Mouse (Mus musculus) intestine, postnatal 0 days (tissue): ENCODE results near the gene Olfr95. TPM values are rescaled to one million over a fixed set of nuclear protein-coding genes. Genes with fewer than 3 reads are reported as not detected.
"Not testable (repeated sequence)": the region's sequence is repeated elsewhere in the genome, so short reads cannot be mapped to it uniquely, and the experiment has no call there.

Experiments used
- ATAC-seq: fragments of 200-750 bp; cut with Nextera tagmentation; 2 replicates; pipeline ENCODE4 v1.8.0; 2017; ENCODE audit warnings: mild to moderate bottlenecking, moderate TSS enrichment, moderate library complexity
- H3K27ac ChIP-seq: fragments of 300-500 bp; sonication (generic); 2 replicates; pipeline ENCODE4 v1.5.1; 2014; ENCODE audit warnings: mild to moderate bottlenecking, low read depth, low read length, moderate library complexity
- H3K27me3 ChIP-seq: fragments of 300-500 bp; sonication (generic); replicated peaks from 2 replicates; pipeline ENCODE4 v1.6.1; 2014; ENCODE audit warnings: low read length, mixed read lengths; ENCODE audit not compliant: control insufficient read depth, insufficient read depth
- H3K36me3 ChIP-seq: fragments of 300-500 bp; sonication (generic); 2 replicates; pipeline ENCODE4 v1.6.1; 2014; ENCODE audit warnings: mild to moderate bottlenecking, moderate library complexity; ENCODE audit not compliant: control insufficient read depth, insufficient read depth
- H3K4me1 ChIP-seq: fragments of 300-500 bp; sonication (generic); replicated peaks from 2 replicates; pipeline ENCODE4 v1.6.1; 2014; ENCODE audit warnings: antibody characterized with exemption, low read length, mixed read lengths; ENCODE audit not compliant: control insufficient read depth, insufficient read depth
- H3K4me2 ChIP-seq: fragments of 300-500 bp; sonication (generic); replicated peaks from 2 replicates; pipeline ENCODE4 v1.6.1; 2014; ENCODE audit warnings: low read depth, mild to moderate bottlenecking, moderate library complexity
- H3K4me3 ChIP-seq: fragments of 300-500 bp; sonication (generic); 2 replicates; pipeline ENCODE4 v1.5.1; 2014; ENCODE audit warnings: low read depth, low read length
- H3K9ac ChIP-seq: fragments of 300-500 bp; sonication (generic); 2 replicates; pipeline ENCODE4 v1.6.1; 2014; ENCODE audit warnings: mild to moderate bottlenecking, low read depth, low read length
- H3K9me3 ChIP-seq: fragments of 300-500 bp; sonication (generic); 2 replicates; pipeline ENCODE4 v1.6.1; 2016; ENCODE audit warnings: mixed run types; ENCODE audit not compliant: control insufficient read depth
- CTCF ChIP-seq: sonication (generic); IDR thresholded peaks from 2 replicates; pipeline ENCODE4 v1.5.1; 2016; ENCODE audit warnings: low read depth, mild to moderate bottlenecking, control low read depth, antibody characterized with exemption, moderate library complexity
- WGBS: fragments of 180-500 bp; shearing (Covaris S2); extraction: QIAGEN DNeasy Blood & Tissue Kit; methylation state at CpG from one replicate; pipeline ENCODE4 v1.1.7; 2014; 5-methylcytosine and 5-hydroxymethylcytosine counted together
- polyA plus RNA-seq: library from polyadenylated mRNA; unstranded; fragments of >200 nt; fragmentation: Nextera tagmentation; extraction: Ambion mirVana; gene quantifications from 2 replicates; pipeline ENCODE4 v1.2.1, GENCODE M21; 2015

Olfr95 gene
- polyA plus RNA-seq, result not detected in 2 replicates

GRCm38 (mm10) chr17:37213018-37213417 lies at the start of gene Olfr95:
Olfr95 (minus strand) TSS chr17:37213118.
- no peak within 1 kb of the TSS for H3K4me3 ChIP-seq
- no peaks in the 10 kb centered on the region for H3K4me1 ChIP-seq
- no peak for TF ChIP-seq CTCF
- H3K9me3 ChIP-seq, result no peaks in the 10 kb centered on the region
- no peak within 1 kb of the TSS for H3K27ac ChIP-seq
- peaks cover 12% of the 10 kb centered on the region; the same call in 1 of the 2 replicates for H3K27me3 ChIP-seq
- no peaks in the 10 kb centered on the region for H3K36me3 ChIP-seq
- no peak within 1 kb of the TSS for H3K4me2 ChIP-seq
- H3K9ac ChIP-seq, result no peak within 1 kb of the TSS
- 82% methylated on average over 3 of the region's 3 CpGs for WGBS
- no peak for ATAC-seq

GRCm38 (mm10) chr17:37250544-37250943 lies 37.6 kb upstream of the Olfr95 start:
- H3K4me1 ChIP-seq, result no peaks in the 10 kb centered on the region
- H3K36me3 ChIP-seq, result no peaks in the 10 kb centered on the region
- peak; percentile 75 for TF ChIP-seq CTCF
- no peak overlapping the region for H3K9ac ChIP-seq
- no peaks in the 10 kb centered on the region for H3K27me3 ChIP-seq
- H3K27ac ChIP-seq, result no peak overlapping the region
- H3K4me2 ChIP-seq, result no peak overlapping the region
- no peaks in the 10 kb centered on the region for H3K9me3 ChIP-seq
- no peak for ATAC-seq
- no peak overlapping the region for H3K4me3 ChIP-seq
- 14% methylated on average over 1 of the region's 1 CpGs for WGBS

GRCm38 (mm10) chr17:37249460-37249859 lies 36.5 kb upstream of the Olfr95 start:
- H3K9ac ChIP-seq, result no peak overlapping the region
- no peak overlapping the region for H3K27ac ChIP-seq
- no peaks in the 10 kb centered on the region for H3K4me1 ChIP-seq
- H3K27me3 ChIP-seq, result no peaks in the 10 kb centered on the region
- no peak for TF ChIP-seq CTCF
- no peak overlapping the region for H3K4me2 ChIP-seq
- no peak for ATAC-seq
- no peaks in the 10 kb centered on the region for H3K9me3 ChIP-seq
- H3K36me3 ChIP-seq, result no peaks in the 10 kb centered on the region
- no peak overlapping the region for H3K4me3 ChIP-seq

GRCm38 (mm10) chr17:37246715-37247114 lies 33.8 kb upstream of the Olfr95 start:
- H3K4me2 ChIP-seq, result no peak overlapping the region
- H3K36me3 ChIP-seq, result no peaks in the 10 kb centered on the region
- no peaks in the 10 kb centered on the region for H3K27me3 ChIP-seq
- H3K9ac ChIP-seq, result no peak overlapping the region
- no peak for TF ChIP-seq CTCF
- no peaks in the 10 kb centered on the region for H3K9me3 ChIP-seq
- no peak overlapping the region for H3K27ac ChIP-seq
- 42% methylated on average over 5 of the region's 5 CpGs for WGBS
- H3K4me3 ChIP-seq, result no peak overlapping the region
- H3K4me1 ChIP-seq, result no peaks in the 10 kb centered on the region
- no peak for ATAC-seq

- H3K4me2 ChIP-seq, result no peak overlapping the region
- H3K27ac ChIP-seq, result no peak overlapping the region
- H3K9me3 ChIP-seq, result no peaks in the 10 kb centered on the region
- H3K36me3 ChIP-seq, result no peaks in the 10 kb centered on the region
- no peaks in the 10 kb centered on the region for H3K4me1 ChIP-seq
- no peaks in the 10 kb centered on the region for H3K27me3 ChIP-seq
- H3K4me3 ChIP-seq, result no peak overlapping the region
- no peak for TF ChIP-seq CTCF
- WGBS, result 10% methylated on average over 3 of the region's 3 CpGs
- H3K9ac ChIP-seq, result no peak overlapping the region
- no peak for ATAC-seq
Measured at GRCm38 (mm10) chr17:37242198-37242597, 29.3 kb upstream of the Olfr95 start.

GRCm38 (mm10) chr17:37237230-37237629 lies 24.3 kb upstream of the Olfr95 start, which contains the start of gene Olfr97:
Olfr97 (minus strand) TSS chr17:37237330.
- not testable (repeated sequence) for H3K4me2 ChIP-seq, H3K9me3 ChIP-seq, H3K4me3 ChIP-seq, H3K9ac ChIP-seq, H3K4me1 ChIP-seq, H3K27me3 ChIP-seq, H3K36me3 ChIP-seq, ATAC-seq, H3K27ac ChIP-seq
- 91% methylated on average over 2 of the region's 2 CpGs for WGBS

GRCm38 (mm10) chr17:37221879-37222278 lies 9.0 kb upstream of the Olfr95 start:
- Histone ChIP-seq H3K4me3 (no peak overlapping the region), H3K36me3 (no peaks in the 10 kb centered on the region), H3K27ac (no peak overlapping the region), H3K4me1 (no peaks in the 10 kb centered on the region), H3K9me3 (no peaks in the 10 kb centered on the region), H3K9ac (no peak overlapping the region), H3K27me3 (no peaks in the 10 kb centered on the region), H3K4me2 (no peak overlapping the region)
- 32% methylated on average over 1 of the region's 1 CpGs for WGBS
- no peak for ATAC-seq
- TF ChIP-seq CTCF, result peak; percentile 60
